Mouse (Mus musculus) cerebellum, adult 2 months (tissue): ENCODE measurements at regions not wholly inside any gene's neighbourhood (a gene's known extent, or its start where the extent isn't known, plus 50 kb on each side); places are given as distances from the start of the nearest gene placed in this dataset.
A peak's percentile ranks its signal among the peaks of the same experiment; 100 is the strongest.

ENCODE experiments used
- DNase-seq, 2 experiments: peaks; one replicate each; pipeline ENCODE4 v3.0.0; 2021
- H3K27ac ChIP-seq: fragments of 200-500 bp; 2 replicates; pipeline ENCODE4 v1.5.1; 2012; ENCODE audit warnings: low read length, control low read depth, inconsistent platforms; ENCODE audit not compliant: insufficient read depth
- H3K27me3 ChIP-seq: fragments of 200-500 bp; 2 replicates; pipeline ENCODE4 v1.6.1; 2012; ENCODE audit warnings: inconsistent platforms, mild to moderate bottlenecking, low read length, moderate library complexity; ENCODE audit not compliant: control insufficient read depth, insufficient read depth
- H3K4me1 ChIP-seq: fragments of 200-500 bp; 2 replicates; pipeline ENCODE4 v1.6.1; 2011; ENCODE audit warnings: low read length; ENCODE audit not compliant: control insufficient read depth, insufficient read depth
- H3K4me3 ChIP-seq: fragments of 200-500 bp; replicated peaks from 2 replicates; pipeline ENCODE3; 2011; ENCODE audit warnings: mild to moderate bottlenecking, low read depth, low read length, control low read depth; ENCODE audit not compliant: insufficient read depth
- CTCF ChIP-seq: fragments of 200-500 bp; IDR thresholded peaks from 2 replicates; pipeline ENCODE4 v1.5.1; 2011; ENCODE audit warnings: low read depth, mild to moderate bottlenecking, control low read depth, low read length, moderate library complexity, borderline replicate concordance; ENCODE audit not compliant: insufficient read depth
- POLR2A ChIP-seq: fragments of 200-500 bp; IDR thresholded peaks from 2 replicates; pipeline ENCODE4 v1.6.1; 2011; ENCODE audit warnings: low read length, control low read depth, borderline replicate concordance; ENCODE audit not compliant: insufficient read depth
- WGBS: fragments of 180-500 bp; shearing (Covaris S2); methylation state at CpG from one replicate; pipeline ENCODE4 v1.1.7; 2018; 5-methylcytosine and 5-hydroxymethylcytosine counted together

GRCm38 (mm10) chr2:8877855-8878254, 1003.2 kb upstream of the 4930412O13Rik start:
- TF ChIP-seq CTCF (0 out of 2 replicates have a peak, but pooled peaks have one; percentile 16), POLR2A (no peak)
- no peak for DNase-seq
- 71% methylated on average over 3 of the region's 3 CpGs for WGBS
- Histone ChIP-seq H3K27ac (no peak overlapping the region), H3K4me3 (no peak overlapping the region), H3K27me3 (no peaks in the 10 kb centered on the region), H3K4me1 (no peaks in the 10 kb centered on the region)

GRCm38 (mm10) chr2:8912417-8912816, 968.6 kb upstream of the 4930412O13Rik start:
- Histone ChIP-seq H3K27ac (no peak overlapping the region), H3K4me1 (no peaks in the 10 kb centered on the region), H3K4me3 (no peak overlapping the region), H3K27me3 (no peaks in the 10 kb centered on the region)
- TF ChIP-seq CTCF (no peak), POLR2A (no peak)
- DNase-seq, result no peak

- no peak for DNase-seq
- TF ChIP-seq POLR2A (no peak), CTCF (no peak)
- no peaks in the 10 kb centered on the region for H3K4me1 ChIP-seq
- no peak overlapping the region for H3K4me3 ChIP-seq
- no peaks in the 10 kb centered on the region; the same call in 1 of the 2 replicates for H3K27me3 ChIP-seq
- H3K27ac ChIP-seq, result no peak overlapping the region
- WGBS, result 64% methylated on average over 2 of the region's 2 CpGs
These were observed 956.2 kb upstream of the 4930412O13Rik start for GRCm38 (mm10) chr2:8924856-8925255.

- no peaks in the 10 kb centered on the region for H3K27me3 ChIP-seq
- H3K4me1 ChIP-seq, result no peaks in the 10 kb centered on the region
- no peak overlapping the region for H3K27ac ChIP-seq
- DNase-seq, result no peak
- 92% methylated on average over 7 of the region's 7 CpGs for WGBS
- TF ChIP-seq CTCF, result no peak
- TF ChIP-seq POLR2A, result no peak
- no peak overlapping the region for H3K4me3 ChIP-seq
These were observed 939.5 kb upstream of the 4930412O13Rik start for GRCm38 (mm10) chr2:8941574-8941973.

- H3K4me1 ChIP-seq, result no peaks in the 10 kb centered on the region
- H3K27me3 ChIP-seq, result no peaks in the 10 kb centered on the region
- no peak for TF ChIP-seq CTCF
- no peak for TF ChIP-seq POLR2A
- no peak overlapping the region for H3K4me3 ChIP-seq
- no peak overlapping the region for H3K27ac ChIP-seq
- 88% methylated on average over 5 of the region's 5 CpGs for WGBS
- no peak for DNase-seq
These were observed 922.1 kb upstream of the 4930412O13Rik start for GRCm38 (mm10) chr2:8958938-8959337.

GRCm38 (mm10) chr2:8964952-8965668, 915.9 kb upstream of the 4930412O13Rik start:
- H3K27me3 ChIP-seq, result no peaks in the 10 kb centered on the region
- no peak for DNase-seq
- no peak overlapping the region for H3K27ac ChIP-seq
- WGBS, result 93% methylated on average over 1 of the region's 1 CpGs
- TF ChIP-seq POLR2A, result no peak
- TF ChIP-seq CTCF, result no peak
- H3K4me1 ChIP-seq, result no peaks in the 10 kb centered on the region
- no peak overlapping the region for H3K4me3 ChIP-seq

- no peaks in the 10 kb centered on the region for H3K4me1 ChIP-seq
- no peak for TF ChIP-seq CTCF
- TF ChIP-seq POLR2A, result no peak
- H3K27me3 ChIP-seq, result no peaks in the 10 kb centered on the region
- no peak overlapping the region for H3K27ac ChIP-seq
- WGBS, result 90% methylated on average over 6 of the region's 6 CpGs
- H3K4me3 ChIP-seq, result no peak overlapping the region
- no peak for DNase-seq
These were observed 905.4 kb upstream of the 4930412O13Rik start for GRCm38 (mm10) chr2:8975635-8976034.

GRCm38 (mm10) chr2:9012326-9012725, 868.7 kb upstream of the 4930412O13Rik start:
- H3K27me3 ChIP-seq, result no peaks in the 10 kb centered on the region
- WGBS, result 59% methylated on average over 2 of the region's 2 CpGs
- no peaks in the 10 kb centered on the region for H3K4me1 ChIP-seq
- no peak for DNase-seq
- TF ChIP-seq POLR2A, result no peak
- no peak for TF ChIP-seq CTCF
- no peak overlapping the region for H3K4me3 ChIP-seq
- no peak overlapping the region for H3K27ac ChIP-seq
